Mouse (Mus musculus) kidney, embryonic 15.5 days (tissue): ENCODE data around the gene Capn9. TPM values are rescaled to one million over a fixed set of nuclear protein-coding genes. Genes with fewer than 3 reads are reported as not detected.

Experiments
- polyA plus RNA-seq: library from polyadenylated mRNA; unstranded; fragments of >200 nt; fragmentation: Nextera tagmentation; extraction: Ambion mirVana; gene quantifications from 2 replicates; pipeline ENCODE4 v1.2.1, GENCODE M21; 2015

The Capn9 gene
- polyA plus RNA-seq, 1 experiment from 2014 or later: 0.08 TPM

Other genes starting within 250 kb of the Capn9 start
- gene Pgbd5, start 136.5 kb upstream of the Capn9 start, polyA plus RNA-seq: 0.75 and 0.93 TPM in 2 replicates
- 35.6 and 36.4 TPM in 2 replicates for gene Cog2, start 55.3 kb upstream of the Capn9 start, polyA plus RNA-seq
- 1.9 and 3.2 TPM in 2 replicates for gene Agt, start 6.4 kb upstream of the Capn9 start, polyA plus RNA-seq
- gene 2310022B05Rik, start 87.3 kb downstream of the Capn9 start, polyA plus RNA-seq: 28.4 and 32.3 TPM in 2 replicates
- 46.7 and 47.0 TPM in 2 replicates for gene Ttc13, start 145.9 kb downstream of the Capn9 start, polyA plus RNA-seq
- gene Arv1, start 146.0 kb downstream of the Capn9 start, polyA plus RNA-seq: 25.2 and 28.1 TPM in 2 replicates
- 4.9 TPM in 2 replicates for gene Fam89a, start 175.7 kb downstream of the Capn9 start, polyA plus RNA-seq
- 0.10 and 0.36 TPM in 2 replicates for gene Trim67, start 217.0 kb downstream of the Capn9 start, polyA plus RNA-seq